8 mouse cellular contexts compared by ENCODE assay signal in genomic region chr16:20692241-20692965, GRCm38 (mm10). TPM values are rescaled to one million over a fixed set of nuclear protein-coding genes. Genes with fewer than 3 reads are reported as not detected.
A peak's percentile ranks its signal among the peaks of the same experiment; 100 is the strongest.
DNase-seq lines count a peak whose midpoint lies in the region; ATAC-seq and TF ChIP-seq lines count a peak whose summit lies in the region.

No protein-coding gene starts in this region.

- no peak for ATAC-seq in heart, embryonic 13.5 days (ENCODE audit: extremely low read depth, insufficient number of reproducible peaks, low FRiP score, low TSS enrichment)
- ATAC-seq in forebrain, postnatal 0 days = no peak
- ATAC-seq in midbrain, embryonic 13.5 days = no peak

- peak overlapping the region; percentile 68 for H3K4me3 ChIP-seq in heart, embryonic 13.5 days
- no peak overlapping the region for H3K4me3 ChIP-seq in forebrain, postnatal 0 days (ENCODE audit: low read depth, low read length)
- peak overlapping the region; percentile 68 for H3K4me3 ChIP-seq in midbrain, embryonic 13.5 days (replicated peaks)

- intact Hi-C loops in heart, postnatal 25 days (cut with DNase I) = loop anchor here (2.0 kb wide), 1 partner anchor 18 kb away; no protein-coding TSS in a partner anchor

- H3K9me3 ChIP-seq in heart, embryonic 13.5 days = no peaks in the 10 kb centered on the region
- no peaks in the 10 kb centered on the region for H3K9me3 ChIP-seq in forebrain, postnatal 0 days (ENCODE audit: low read length)
- H3K9me3 ChIP-seq in midbrain, embryonic 13.5 days = no peaks in the 10 kb centered on the region

- peak overlapping the region; percentile 86 for H3K4me2 ChIP-seq in heart, embryonic 13.5 days
- peak overlapping the region; percentile 77 for H3K4me2 ChIP-seq in forebrain, postnatal 0 days (ENCODE audit: low read depth)
- peak overlapping the region; percentile 76 for H3K4me2 ChIP-seq in midbrain, embryonic 13.5 days (replicated peaks)

- 46% methylated on average over 16 of the region's 16 CpGs for WGBS in heart, embryonic 13.5 days
- WGBS in forebrain, postnatal 0 days = 46% methylated on average over 16 of the region's 16 CpGs
- WGBS in midbrain, embryonic 13.5 days = 39% methylated on average over 16 of the region's 16 CpGs

- no peak for TF ChIP-seq CTCF in forebrain, postnatal 0 days (IDR thresholded peaks at IDR 0.05; ENCODE audit: low read depth)

- no peak for DNase-seq in heart, postnatal 25 days (ENCODE audit: low spot score)
- DNase-seq in R1 (ENCODE audit: low read depth, low spot score) = peak; percentile 53
- no peak for DNase-seq in forebrain, postnatal 0 days
- DNase-seq in T-cell, adult 2 months (ENCODE audit: low spot score) = no peak
- DNase-seq in adrenal gland, postnatal 10 days = no peak
- DNase-seq in B cell, adult 2 months = no peak

- H3K27me3 ChIP-seq in heart, embryonic 13.5 days (replicated peaks) = peaks cover 8% of the 10 kb centered on the region
- no peaks in the 10 kb centered on the region for H3K27me3 ChIP-seq in forebrain, postnatal 0 days (ENCODE audit: insufficient read depth, low read length)
- H3K27me3 ChIP-seq in midbrain, embryonic 13.5 days = no peaks in the 10 kb centered on the region

- peaks cover 39% of the 10 kb centered on the region for H3K4me1 ChIP-seq in heart, embryonic 13.5 days
- H3K4me1 ChIP-seq in forebrain, postnatal 0 days (ENCODE audit: insufficient read depth) = peaks cover 7% of the 10 kb centered on the region; the same call in 1 of the 2 replicates
- peaks cover 46% of the 10 kb centered on the region for H3K4me1 ChIP-seq in midbrain, embryonic 13.5 days (replicated peaks)

- H3K27ac ChIP-seq in heart, embryonic 13.5 days (replicated peaks) = peak overlapping the region; percentile 84; the same call in 1 of the 2 replicates
- H3K27ac ChIP-seq in forebrain, postnatal 0 days (ENCODE audit: low read depth, low read length) = peak overlapping the region; percentile 98
- H3K27ac ChIP-seq in midbrain, embryonic 13.5 days = peak overlapping the region; percentile 96

- 0 out of 2 replicates have a peak overlapping the region, but pooled peaks have one; percentile 14 for H3K9ac ChIP-seq in heart, embryonic 13.5 days
- peak overlapping the region; percentile 92 for H3K9ac ChIP-seq in forebrain, postnatal 0 days
- peak overlapping the region; percentile 51; the same call in 1 of the 2 replicates for H3K9ac ChIP-seq in midbrain, embryonic 13.5 days (replicated peaks)

- H3K36me3 ChIP-seq in heart, embryonic 13.5 days = peaks cover 53% of the 10 kb centered on the region
- peaks cover 39% of the 10 kb centered on the region for H3K36me3 ChIP-seq in forebrain, postnatal 0 days (ENCODE audit: insufficient read depth)
- peaks cover 49% of the 10 kb centered on the region for H3K36me3 ChIP-seq in midbrain, embryonic 13.5 days

RNA-seq across cellular contexts. Expression of gene Fam131a, which starts 0.6 kb away (rescaled TPM):
- 5.1 and 6.0 TPM in 2 replicates for polyA plus RNA-seq in heart, embryonic 13.5 days (2015; fragmentation: Nextera tagmentation; extraction: Ambion mirVana)
- total RNA-seq in heart, postnatal 25 days (2021) = 10 to 100 TPM; 28.3 to 31.4 TPM
- total RNA-seq in forebrain, postnatal 0 days (2014; rRNA removed) = 169 and 200 TPM in 2 replicates
- polyA plus RNA-seq in forebrain, postnatal 0 days (2015; fragmentation: Nextera tagmentation; extraction: Ambion mirVana) = 81.6 and 89.9 TPM in 2 replicates
- polyA plus RNA-seq in midbrain, embryonic 13.5 days (2015; fragmentation: Nextera tagmentation; extraction: Ambion mirVana) = 35.7 and 37.3 TPM in 2 replicates
- total RNA-seq in adrenal gland, postnatal 10 days (2021) = 10 to 100 TPM; 12.8 to 15.1 TPM

RNA-seq across cellular contexts. Expression of gene Eif4g1, which starts 24.3 kb away (rescaled TPM):
- polyA plus RNA-seq in heart, embryonic 13.5 days (2015; fragmentation: Nextera tagmentation; extraction: Ambion mirVana) = 129 TPM in 2 replicates
- total RNA-seq in heart, postnatal 25 days (2021) = 100 to 1,000 TPM; 388 to 397 TPM
- total RNA-seq in forebrain, postnatal 0 days (2014; rRNA removed) = 223 and 282 TPM in 2 replicates
- polyA plus RNA-seq in forebrain, postnatal 0 days (2015; fragmentation: Nextera tagmentation; extraction: Ambion mirVana) = 89.8 and 111 TPM in 2 replicates
- 148 and 162 TPM in 2 replicates for polyA plus RNA-seq in midbrain, embryonic 13.5 days (2015; fragmentation: Nextera tagmentation; extraction: Ambion mirVana)
- 100 to 1,000 TPM; 366 to 393 TPM for total RNA-seq in adrenal gland, postnatal 10 days (2021)

RNA-seq across cellular contexts. Expression of gene Polr2h, which starts 25.1 kb away (rescaled TPM):
- polyA plus RNA-seq in heart, embryonic 13.5 days (2015; fragmentation: Nextera tagmentation; extraction: Ambion mirVana) = 52.6 and 56.2 TPM in 2 replicates
- total RNA-seq in heart, postnatal 25 days (2021) = 10 to 100 TPM in 1 of 2 experiments, 1 to 10 TPM in 1; 9.0 to 10.5 TPM
- 43.7 and 55.3 TPM in 2 replicates for total RNA-seq in forebrain, postnatal 0 days (2014; rRNA removed)
- polyA plus RNA-seq in forebrain, postnatal 0 days (2015; fragmentation: Nextera tagmentation; extraction: Ambion mirVana) = 87.4 and 103 TPM in 2 replicates
- 86.3 and 87.9 TPM in 2 replicates for polyA plus RNA-seq in midbrain, embryonic 13.5 days (2015; fragmentation: Nextera tagmentation; extraction: Ambion mirVana)
- 10 to 100 TPM; 26.0 to 31.7 TPM for total RNA-seq in adrenal gland, postnatal 10 days (2021)

RNA-seq across cellular contexts. Expression of gene Clcn2, which starts 25.1 kb away (rescaled TPM):
- polyA plus RNA-seq in heart, embryonic 13.5 days (2015; fragmentation: Nextera tagmentation; extraction: Ambion mirVana) = 3.9 and 4.3 TPM in 2 replicates
- total RNA-seq in heart, postnatal 25 days (2021) = 1 to 10 TPM; 1.5 to 2.1 TPM
- 41.9 and 47.9 TPM in 2 replicates for total RNA-seq in forebrain, postnatal 0 days (2014; rRNA removed)
- polyA plus RNA-seq in forebrain, postnatal 0 days (2015; fragmentation: Nextera tagmentation; extraction: Ambion mirVana) = 10.7 and 14.1 TPM in 2 replicates
- 20.6 and 32.0 TPM in 2 replicates for polyA plus RNA-seq in midbrain, embryonic 13.5 days (2015; fragmentation: Nextera tagmentation; extraction: Ambion mirVana)
- total RNA-seq in adrenal gland, postnatal 10 days (2021) = 10 to 100 TPM; 15.2 to 26.5 TPM

RNA-seq across cellular contexts. Expression of gene Chrd, which starts 40.5 kb away (rescaled TPM):
- polyA plus RNA-seq in heart, embryonic 13.5 days (2015; fragmentation: Nextera tagmentation; extraction: Ambion mirVana) = 0.39 and 0.83 TPM in 2 replicates
- 1 to 10 TPM; 2.0 to 2.7 TPM for total RNA-seq in heart, postnatal 25 days (2021)
- 15.8 and 15.9 TPM in 2 replicates for total RNA-seq in forebrain, postnatal 0 days (2014; rRNA removed)
- 3.4 and 3.6 TPM in 2 replicates for polyA plus RNA-seq in forebrain, postnatal 0 days (2015; fragmentation: Nextera tagmentation; extraction: Ambion mirVana)
- 3.8 and 4.3 TPM in 2 replicates for polyA plus RNA-seq in midbrain, embryonic 13.5 days (2015; fragmentation: Nextera tagmentation; extraction: Ambion mirVana)
- 1 to 10 TPM; 5.2 to 6.0 TPM for total RNA-seq in adrenal gland, postnatal 10 days (2021)

Comparison
In these comparisons a context has a peak if more than half of its experiments do, and no peak if none do; other contexts are left out.
1. H3K9ac ChIP-seq: peak in every context shown above with its lines; median percentile 92 in forebrain, postnatal 0 days; 51 in midbrain, embryonic 13.5 days; 14 in heart, embryonic 13.5 days.